Mouse (Mus musculus): ENCODE results near the gene Dlx3. TPM values are rescaled to one million over a fixed set of nuclear protein-coding genes. Genes with fewer than 3 reads are reported as not detected.

Dlx3 gene
- polyA plus RNA-seq, 1 experiment from 2014 or later: 0.19 TPM

GRCm38 (mm10) chr11:95093077-95093476 is 26.8 kb upstream of the Dlx3 start:
- Histone ChIP-seq H3K27ac (replicated peaks) (no peak overlapping the region), H3K4me1 (replicated peaks) (peaks cover 4% of the 10 kb centered on the region; the same call in 1 of the 2 replicates), H3K36me3 (no peaks in the 10 kb centered on the region), H3K4me2 (no peak overlapping the region), H3K9ac (no peak overlapping the region), H3K4me3 (no peak overlapping the region), H3K9me3 (no peaks in the 10 kb centered on the region), H3K27me3 (no peaks in the 10 kb centered on the region)
- WGBS: 82% methylated on average over 5 of the region's 5 CpGs
- ATAC-seq (ENCODE audit: low FRiP score, low read depth): no peak

GRCm38 (mm10) chr11:95095596-95095995 is 24.3 kb upstream of the Dlx3 start:
- H3K27ac ChIP-seq (replicated peaks): no peak overlapping the region

GRCm38 (mm10) chr11:95096608-95097373 is 23.1 kb upstream of the Dlx3 start:
- Histone ChIP-seq H3K27ac (replicated peaks) (no peak overlapping the region), H3K4me2 (no peak overlapping the region), H3K4me3 (no peak overlapping the region), H3K4me1 (replicated peaks) (peaks cover 4% of the 10 kb centered on the region; the same call in 1 of the 2 replicates), H3K9me3 (no peaks in the 10 kb centered on the region), H3K36me3 (no peaks in the 10 kb centered on the region), H3K27me3 (no peaks in the 10 kb centered on the region), H3K9ac (no peak overlapping the region)
- WGBS: 48% methylated on average over 4 of the region's 4 CpGs
- ATAC-seq (ENCODE audit: low FRiP score, low read depth): peak; percentile 56; the same call in 1 of the 2 replicates

More at GRCm38 (mm10) chr11:95095596-95095995, 24.3 kb upstream of the Dlx3 start:
- Histone ChIP-seq H3K4me1 (replicated peaks) (peaks cover 4% of the 10 kb centered on the region; the same call in 1 of the 2 replicates), H3K27me3 (no peaks in the 10 kb centered on the region), H3K36me3 (no peaks in the 10 kb centered on the region), H3K9me3 (no peaks in the 10 kb centered on the region), H3K9ac (no peak overlapping the region), H3K4me2 (no peak overlapping the region), H3K4me3 (no peak overlapping the region)
- ATAC-seq (ENCODE audit: low FRiP score, low read depth): no peak
- WGBS: 78% methylated on average over 10 of the region's 10 CpGs

GRCm38 (mm10) chr11:95097889-95098288 is 22.0 kb upstream of the Dlx3 start:
- peaks cover 4% of the 10 kb centered on the region; the same call in 1 of the 2 replicates for H3K4me1 ChIP-seq (replicated peaks)

GRCm38 (mm10) chr11:95098346-95099095 is 21.4 kb upstream of the Dlx3 start:
- ATAC-seq (ENCODE audit: low FRiP score, low read depth): no peak
- no peak overlapping the region for H3K27ac ChIP-seq (replicated peaks)
- WGBS: 72% methylated on average over 5 of the region's 5 CpGs
- no peak overlapping the region for H3K9ac ChIP-seq
- H3K4me1 ChIP-seq (replicated peaks): peaks cover 4% of the 10 kb centered on the region; the same call in 1 of the 2 replicates
- no peaks in the 10 kb centered on the region for H3K9me3 ChIP-seq
- H3K27me3 ChIP-seq: no peaks in the 10 kb centered on the region
- H3K36me3 ChIP-seq: no peaks in the 10 kb centered on the region
- H3K4me3 ChIP-seq: no peak overlapping the region
- H3K4me2 ChIP-seq: no peak overlapping the region

More at GRCm38 (mm10) chr11:95097889-95098288, 22.0 kb upstream of the Dlx3 start:
- H3K9me3 ChIP-seq: no peaks in the 10 kb centered on the region
- no peak overlapping the region for H3K27ac ChIP-seq (replicated peaks)
- no peak overlapping the region for H3K4me3 ChIP-seq
- 66% methylated on average over 6 of the region's 6 CpGs for WGBS
- no peak for ATAC-seq (ENCODE audit: low FRiP score, low read depth)
- H3K36me3 ChIP-seq: no peaks in the 10 kb centered on the region
- no peaks in the 10 kb centered on the region for H3K27me3 ChIP-seq
- no peak overlapping the region for H3K9ac ChIP-seq
- no peak overlapping the region for H3K4me2 ChIP-seq

GRCm38 (mm10) chr11:95100393-95100792 is 19.5 kb upstream of the Dlx3 start:
- Histone ChIP-seq H3K9ac (no peak overlapping the region), H3K36me3 (no peaks in the 10 kb centered on the region), H3K27me3 (no peaks in the 10 kb centered on the region), H3K27ac (replicated peaks) (no peak overlapping the region), H3K4me1 (replicated peaks) (peaks cover 8% of the 10 kb centered on the region), H3K9me3 (no peaks in the 10 kb centered on the region), H3K4me3 (no peak overlapping the region), H3K4me2 (no peak overlapping the region)
- ATAC-seq (ENCODE audit: low FRiP score, low read depth): no peak
- WGBS: 26% methylated on average over 3 of the region's 3 CpGs

- ATAC-seq (ENCODE audit: low FRiP score, low read depth): no peak
- H3K27ac ChIP-seq (replicated peaks): no peak overlapping the region
- 20% methylated on average over 16 of the region's 16 CpGs for WGBS
- H3K4me3 ChIP-seq: no peak overlapping the region
- H3K4me1 ChIP-seq (replicated peaks): peaks cover 13% of the 10 kb centered on the region
- no peak overlapping the region for H3K9ac ChIP-seq
- no peaks in the 10 kb centered on the region for H3K27me3 ChIP-seq
- H3K9me3 ChIP-seq: no peaks in the 10 kb centered on the region
- H3K4me2 ChIP-seq: no peak overlapping the region
- H3K36me3 ChIP-seq: no peaks in the 10 kb centered on the region
Measured at GRCm38 (mm10) chr11:95101071-95101788, 18.7 kb upstream of the Dlx3 start.

GRCm38 (mm10) chr11:95102161-95102904 is 17.6 kb upstream of the Dlx3 start:
- H3K9me3 ChIP-seq: no peaks in the 10 kb centered on the region
- no peak overlapping the region for H3K4me3 ChIP-seq
- H3K4me1 ChIP-seq (replicated peaks): peaks cover 14% of the 10 kb centered on the region
- H3K4me2 ChIP-seq: no peak overlapping the region
- no peaks in the 10 kb centered on the region for H3K36me3 ChIP-seq
- no peak overlapping the region for H3K9ac ChIP-seq
- WGBS: 86% methylated on average over 19 of the region's 19 CpGs
- H3K27me3 ChIP-seq: no peaks in the 10 kb centered on the region
- ATAC-seq (ENCODE audit: low FRiP score, low read depth): no peak
- no peak overlapping the region for H3K27ac ChIP-seq (replicated peaks)

GRCm38 (mm10) chr11:95104266-95104665 is 15.7 kb upstream of the Dlx3 start:
- Histone ChIP-seq H3K4me2 (no peak overlapping the region), H3K9ac (no peak overlapping the region), H3K9me3 (no peaks in the 10 kb centered on the region), H3K4me3 (no peak overlapping the region), H3K27me3 (no peaks in the 10 kb centered on the region), H3K36me3 (no peaks in the 10 kb centered on the region), H3K4me1 (replicated peaks) (peaks cover 14% of the 10 kb centered on the region), H3K27ac (replicated peaks) (no peak overlapping the region)
- WGBS: 80% methylated on average over 6 of the region's 6 CpGs
- no peak for ATAC-seq (ENCODE audit: low FRiP score, low read depth)

GRCm38 (mm10) chr11:95105274-95105874 is 14.5 kb upstream of the Dlx3 start:
- H3K4me1 ChIP-seq (replicated peaks): peaks cover 14% of the 10 kb centered on the region
- no peak overlapping the region for H3K9ac ChIP-seq
- no peak overlapping the region for H3K27ac ChIP-seq (replicated peaks)
- no peaks in the 10 kb centered on the region for H3K9me3 ChIP-seq
- WGBS: 4% methylated on average over 25 of the region's 25 CpGs
- 0 out of 2 replicates have a peak overlapping the region, but pooled peaks have one; percentile 9 for H3K4me3 ChIP-seq
- ATAC-seq (ENCODE audit: low FRiP score, low read depth): 0 out of 2 replicates have a peak, but pooled peaks have one; percentile 33
- no peaks in the 10 kb centered on the region for H3K27me3 ChIP-seq
- no peaks in the 10 kb centered on the region for H3K36me3 ChIP-seq
- H3K4me2 ChIP-seq: peak overlapping the region; percentile 44

All from hindbrain, embryonic 15.5 days (tissue).